Mouse (Mus musculus) inflammation-experienced regulatory T-cells (primary cell): Measurements from ENCODE around the gene Ago4. TPM values are rescaled to one million over a fixed set of nuclear protein-coding genes. Genes with fewer than 3 reads are reported as not detected.

Experiments
- polyA plus RNA-seq, 2 experiments: library from polyadenylated mRNA; unstranded; fragments of 100-300 nt; shearing (Covaris generic); gene quantifications; one replicate each; pipeline ENCODE4 v1.2.1; 2017

Gene Ago4
- under 1 TPM; 0.26 to 0.72 TPM for polyA plus RNA-seq

GRCm38 (mm10) chr4:126532827-126533728, at the start of gene Ago4:
TSS of gene Ago4 (minus strand) at chr4:126533472.

GRCm38 (mm10) chr4:126556809-126557711, 23.8 kb upstream of the Ago4 start, which contains the start of gene Clspn:
TSS of gene Clspn (plus strand) at chr4:126556935.

GRCm38 (mm10) chr4:126468285-126468901, 64.9 kb downstream of the Ago4 start, which contains the start of gene Ago1:
TSS of gene Ago1 (minus strand) at chr4:126468583.

Other genes starting within 250 kb of the Ago4 start
- gene Col8a2, start 246.7 kb downstream of the Ago4 start, polyA plus RNA-seq, result not detected
- 10 to 100 TPM; 68.3 to 80.0 TPM for gene Adprhl2, start 211.8 kb downstream of the Ago4 start, polyA plus RNA-seq
- under 1 TPM in 1 of 2 experiments, not detected in 1; 0.37 TPM for gene Tekt2, start 207.8 kb downstream of the Ago4 start, polyA plus RNA-seq
- 10 to 100 TPM; 28.4 to 29.3 TPM for gene Ago3, start 103.9 kb downstream of the Ago4 start, polyA plus RNA-seq
- 1 to 10 TPM; 3.9 to 5.6 TPM for gene Ago1, start 64.9 kb downstream of the Ago4 start, polyA plus RNA-seq
- gene Clspn, start 23.5 kb upstream of the Ago4 start, polyA plus RNA-seq, result 1 to 10 TPM; 1.3 to 5.2 TPM
- under 1 TPM; 0.45 to 0.73 TPM for gene 5730409E04Rik, start 76.3 kb upstream of the Ago4 start, polyA plus RNA-seq
- 100 to 1,000 TPM; 271 to 285 TPM for gene Psmb2, start 144.2 kb upstream of the Ago4 start, polyA plus RNA-seq
- not detected for gene Tfap2e, start 202.8 kb upstream of the Ago4 start, polyA plus RNA-seq
- 10 to 100 TPM; 40.9 to 44.2 TPM for gene Ncdn, start 220.0 kb upstream of the Ago4 start, polyA plus RNA-seq
- 10 to 100 TPM; 36.7 to 50.2 TPM for gene AU040320, start 220.1 kb upstream of the Ago4 start, polyA plus RNA-seq